Mouse (Mus musculus) left cerebral cortex, postnatal 10 days (tissue): Measurements from ENCODE around the gene Hpse2. TPM values are rescaled to one million over a fixed set of nuclear protein-coding genes. Genes with fewer than 3 reads are reported as not detected.

ENCODE experiments used
- DNase-seq, 2 experiments: peaks; one replicate each; pipeline ENCODE4 v3.0.0; 2021 to 2022; ENCODE audit warnings: low spot score in 2 of 2, mixed read lengths in 1 of 2; ENCODE audit errors: extremely low spot score in 1 of 2
- intact Hi-C: fragments of 180-260 bp; cut with DNase I; formaldehyde crosslinking; loops from one replicate; pipeline ENCODE4 v1.15.1; 2025
- total RNA-seq, 2 experiments: library from RNA; stranded (reverse); gene quantifications; 2 replicates each; pipeline ENCODE4 v1.2.3; 2021

Gene Hpse2
- total RNA-seq, 2 experiments from 2014 or later: 0.45 to 0.71 TPM

GRCm38 (mm10) chr19:42891599-42891998 is 496.6 kb downstream of the Hpse2 start:
- no peak for DNase-seq
- intact Hi-C loops: no loop called here

- no peak for DNase-seq
- intact Hi-C loops: no loop called here
Measured at GRCm38 (mm10) chr19:42877653-42878052, 510.5 kb downstream of the Hpse2 start.

DNA sequence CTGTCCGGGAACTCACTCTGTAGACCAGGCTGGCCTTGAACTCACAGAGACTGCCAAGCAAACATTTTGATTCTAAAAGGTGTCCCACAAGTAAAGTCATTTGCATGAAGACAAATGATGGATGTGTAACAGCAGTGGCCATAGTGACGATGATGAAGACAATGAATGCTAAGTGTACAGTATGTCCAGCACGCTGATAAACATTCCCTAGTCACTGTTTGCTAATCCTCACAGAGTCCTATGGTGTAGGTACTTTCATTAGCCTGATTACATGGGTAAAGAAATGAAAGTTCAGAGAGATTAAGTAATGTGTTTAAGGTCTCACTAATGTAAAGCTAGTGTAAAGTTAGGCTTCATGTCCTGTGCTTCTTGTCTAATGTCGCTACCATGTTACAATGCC is 511.6 kb downstream of the Hpse2 start:
- intact Hi-C loops: no loop called here
- no peak for DNase-seq

DNA sequence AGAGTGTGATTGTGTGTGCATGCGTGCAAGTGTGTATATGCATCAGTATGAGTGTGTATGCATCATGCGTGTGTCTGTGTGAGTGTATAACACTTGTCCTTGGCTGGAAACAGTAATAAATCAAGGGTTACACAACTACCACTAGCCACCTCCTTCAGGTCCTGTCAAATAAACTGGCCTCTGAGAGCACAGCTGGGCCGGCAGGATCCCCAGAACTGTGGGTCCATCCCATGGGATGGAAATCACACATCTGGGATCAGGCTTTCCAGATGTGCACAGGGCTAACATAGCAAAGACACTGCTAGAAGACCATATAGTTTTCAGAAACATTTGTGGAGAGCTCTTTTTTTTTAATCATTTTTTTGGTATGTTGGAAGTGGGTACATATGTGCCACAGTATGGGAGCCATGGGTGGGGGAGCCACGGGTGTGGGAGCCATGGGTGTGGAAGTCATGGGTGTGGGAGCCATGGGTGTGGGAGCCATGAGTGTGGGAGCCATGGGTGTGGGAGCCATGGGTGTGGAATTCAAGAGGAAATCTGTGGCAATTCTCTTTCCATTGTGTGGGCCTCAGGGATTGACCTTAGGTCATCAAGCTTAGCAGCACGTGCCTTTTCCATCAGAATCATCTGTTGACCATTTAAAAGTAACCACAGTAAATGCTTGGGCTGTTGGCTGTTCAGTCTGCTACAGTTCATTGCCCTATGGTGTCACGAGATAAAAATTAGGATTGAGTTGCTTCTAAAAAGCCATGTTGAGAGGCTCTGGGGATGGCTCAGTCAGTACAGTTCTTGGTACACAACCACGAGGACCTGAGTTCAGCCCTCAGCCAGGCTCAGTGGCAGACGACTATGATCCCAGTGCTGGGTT is 518.3 kb downstream of the Hpse2 start:
- intact Hi-C loops: no loop called here
- no peak for DNase-seq

DNA sequence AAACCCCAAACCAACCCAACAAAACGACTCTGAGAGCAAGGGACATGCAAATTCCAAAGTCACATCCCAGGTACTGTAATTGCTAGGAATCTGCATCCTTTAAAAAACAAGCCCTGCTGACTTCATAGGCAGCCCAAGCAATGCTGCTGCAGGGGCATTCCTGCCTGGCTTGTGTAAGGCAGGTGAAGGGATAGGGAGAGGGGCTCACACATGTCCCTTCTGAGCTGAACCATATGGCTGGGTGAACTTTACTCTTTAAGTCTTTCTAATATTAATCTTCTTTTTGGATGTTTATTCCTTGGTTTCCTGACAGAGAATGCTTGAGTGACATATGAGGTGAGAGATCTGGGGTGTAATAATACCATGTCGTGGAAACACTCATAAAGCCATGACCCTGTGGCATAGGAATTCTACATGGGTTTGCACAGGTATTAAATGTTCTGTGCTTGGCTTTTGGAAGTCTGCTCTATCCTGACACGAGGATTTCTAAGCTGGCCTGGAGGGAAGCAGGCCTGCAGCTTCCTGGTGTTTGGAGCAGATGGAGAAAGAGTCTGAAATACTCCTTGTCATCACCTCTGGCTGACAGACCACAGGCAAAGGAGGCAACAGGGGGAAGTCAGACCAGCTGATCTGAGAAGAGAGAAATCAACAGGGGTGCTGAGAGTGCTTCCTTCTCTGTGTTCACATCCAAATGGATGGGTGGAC is 519.0 kb downstream of the Hpse2 start:
- no peak for DNase-seq
- intact Hi-C loops: no loop called here

DNA sequence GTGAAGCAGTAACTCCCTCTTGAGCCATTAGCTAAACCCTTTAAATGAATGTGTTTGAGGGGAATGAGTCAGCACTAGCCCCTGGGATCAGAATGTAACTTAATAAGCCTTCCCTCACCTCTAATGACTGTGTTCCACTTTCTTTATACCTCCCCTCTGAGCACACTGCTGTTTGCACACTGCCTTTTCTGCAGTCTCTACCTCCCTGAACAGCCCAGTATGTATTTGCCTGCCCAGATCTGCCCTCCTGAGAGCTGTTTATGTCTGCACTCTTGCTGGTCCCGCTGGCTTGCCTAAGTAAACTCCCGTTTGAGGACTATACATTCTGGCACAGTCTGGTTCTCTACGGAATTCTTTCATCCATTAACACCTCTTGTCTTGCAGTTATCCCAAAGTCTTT is 525.1 kb downstream of the Hpse2 start:
- no peak for DNase-seq
- intact Hi-C loops: no loop called here

DNA sequence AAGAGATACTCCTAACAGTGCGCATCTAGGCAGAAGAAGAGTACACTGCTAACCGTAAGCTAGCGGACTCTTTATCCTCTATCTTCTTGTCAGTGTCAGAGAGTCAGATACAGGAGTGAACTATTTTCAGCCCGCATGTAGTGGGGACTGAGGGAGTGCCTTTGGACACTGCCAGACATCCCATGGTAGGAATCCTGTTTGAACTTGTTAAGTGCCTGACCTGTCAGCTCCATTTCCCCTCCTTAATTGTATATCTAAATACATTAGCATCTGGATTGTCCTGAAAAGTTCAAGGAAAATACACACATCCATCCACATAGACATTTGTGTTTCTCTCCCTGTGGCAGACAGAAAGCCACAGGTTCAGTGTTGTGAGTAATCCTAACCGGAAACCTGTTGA is 531.1 kb downstream of the Hpse2 start:
- no peak for DNase-seq
- intact Hi-C loops: no loop called here

DNA sequence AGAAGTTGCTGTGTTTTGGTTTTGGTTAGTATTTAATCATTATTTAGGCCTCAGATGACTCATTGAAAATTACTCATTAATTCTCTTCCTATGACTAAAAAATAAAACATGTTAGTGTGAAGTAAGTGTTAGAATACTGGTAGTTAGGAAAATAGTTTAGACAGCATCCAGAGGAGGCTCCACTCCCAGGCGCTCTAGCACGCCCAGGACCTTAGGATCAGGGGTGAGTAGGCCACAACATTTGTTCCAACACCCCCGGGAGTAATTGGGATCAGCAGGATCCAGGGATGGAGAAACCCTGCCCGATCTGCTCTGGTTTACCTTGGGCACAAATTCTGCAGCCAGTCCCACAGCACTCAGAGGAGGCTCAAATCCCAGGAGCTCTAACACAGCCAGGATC is 532.5 kb downstream of the Hpse2 start:
- no peak for DNase-seq
- intact Hi-C loops: no loop called here

GRCm38 (mm10) chr19:42850444-42850843 is 537.7 kb downstream of the Hpse2 start:
- intact Hi-C loops: no loop called here
- no peak for DNase-seq

DNA sequence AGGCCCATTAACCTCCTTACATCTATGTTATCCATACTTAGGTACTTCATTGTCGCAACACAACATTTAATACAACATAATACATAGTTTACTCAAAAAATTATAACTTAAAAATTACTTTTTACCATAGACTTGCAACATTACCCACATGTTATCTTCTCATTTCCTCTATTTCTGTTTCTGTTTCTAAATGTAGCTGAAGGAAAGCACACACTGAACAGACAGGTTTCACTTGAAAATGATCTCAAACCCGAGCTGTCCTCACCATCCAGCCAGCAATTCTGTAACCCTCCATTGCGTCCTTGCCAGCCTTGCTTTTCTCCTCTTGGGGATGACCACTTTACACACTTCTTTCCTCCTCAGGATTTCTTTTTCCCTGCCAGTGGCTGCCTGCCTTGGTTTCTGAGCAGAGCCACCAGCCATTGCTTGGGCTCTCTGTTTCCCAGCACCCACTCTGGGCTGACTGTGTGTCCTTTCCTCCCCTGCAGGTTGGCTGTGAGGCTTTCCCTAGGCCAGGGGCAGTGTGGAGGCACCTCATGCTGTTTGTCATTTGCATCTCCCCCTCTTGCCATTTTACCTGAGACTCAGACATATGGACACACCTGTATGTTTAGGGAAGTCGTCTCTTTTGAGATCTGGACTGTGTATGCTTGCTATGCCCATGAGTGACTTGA is 548.4 kb downstream of the Hpse2 start:
- intact Hi-C loops: no loop called here
- no peak for DNase-seq

- no peak for DNase-seq
- intact Hi-C loops: no loop called here
Measured at GRCm38 (mm10) chr19:42839118-42839517, 549.0 kb downstream of the Hpse2 start.

DNA sequence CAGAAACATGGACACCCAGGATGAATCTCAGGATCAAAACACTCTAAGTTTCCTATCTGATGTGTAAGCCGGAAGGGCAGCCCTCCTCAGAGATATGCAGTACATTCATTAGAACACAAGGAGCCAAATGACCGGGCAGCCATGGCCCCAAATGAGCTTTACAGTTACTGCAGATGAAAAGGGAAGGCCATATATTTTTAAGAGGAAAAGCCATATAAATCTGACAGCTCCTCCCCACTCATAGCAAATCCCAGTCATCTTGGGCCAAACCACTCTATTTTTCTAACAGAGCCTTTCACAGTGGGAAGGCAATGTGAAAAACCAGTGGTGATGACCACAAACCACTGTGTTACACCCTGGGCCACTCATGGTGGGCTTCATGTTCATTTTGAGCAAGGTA is 549.9 kb downstream of the Hpse2 start:
- intact Hi-C loops: no loop called here

DNA sequence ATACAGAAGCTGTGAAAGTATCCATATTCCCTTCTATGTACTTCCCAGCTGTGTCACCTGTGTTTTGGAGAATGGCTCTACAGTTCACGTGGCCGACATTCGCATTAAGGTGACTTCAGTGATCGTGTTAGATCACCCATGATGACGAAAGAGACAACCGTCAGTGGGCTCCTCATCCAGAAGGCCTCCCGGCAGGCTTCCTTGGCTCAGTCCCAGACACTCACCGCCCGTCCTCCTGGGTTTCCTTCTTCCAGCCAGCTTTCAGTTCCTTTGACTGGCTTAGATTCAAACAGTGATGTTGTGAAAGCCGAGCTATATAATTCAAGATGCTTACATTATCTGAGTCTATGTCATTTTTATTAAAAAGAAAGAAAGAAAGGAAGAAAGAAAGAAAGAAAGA is 550.6 kb downstream of the Hpse2 start:
- DNase-seq: peak in 1 of 2 experiments; percentile 32
- intact Hi-C loops: no loop called here

More for the DNA sequence above, 549.9 kb downstream of the Hpse2 start:
- DNase-seq: no peak

GRCm38 (mm10) chr19:42833126-42833525 is 555.0 kb downstream of the Hpse2 start:
- intact Hi-C loops: no loop called here
- DNase-seq: no peak

DNA sequence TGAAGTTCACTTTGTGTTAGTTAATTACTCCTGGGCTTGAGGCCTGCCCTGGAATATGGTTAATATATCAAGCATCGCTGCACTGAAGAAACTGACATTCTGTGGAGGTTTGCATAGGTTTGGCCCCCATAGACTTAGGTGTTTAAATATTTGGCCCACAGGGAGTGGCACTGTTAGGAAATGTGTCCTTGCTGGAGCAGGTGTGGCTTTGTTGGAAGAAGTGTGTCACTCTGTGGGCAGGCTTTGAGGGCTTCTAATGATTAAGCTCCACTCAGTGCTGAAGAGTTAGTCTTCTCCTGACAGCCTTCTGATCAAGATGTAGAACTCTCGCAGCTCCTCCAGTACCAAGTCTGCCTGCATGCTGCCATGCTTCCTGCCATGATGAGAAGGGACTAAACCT is 555.9 kb downstream of the Hpse2 start:
- DNase-seq: no peak
- intact Hi-C loops: no loop called here

- no peak for DNase-seq
- intact Hi-C loops: no loop called here
Measured at GRCm38 (mm10) chr19:42829196-42829595, 559.0 kb downstream of the Hpse2 start.

DNA sequence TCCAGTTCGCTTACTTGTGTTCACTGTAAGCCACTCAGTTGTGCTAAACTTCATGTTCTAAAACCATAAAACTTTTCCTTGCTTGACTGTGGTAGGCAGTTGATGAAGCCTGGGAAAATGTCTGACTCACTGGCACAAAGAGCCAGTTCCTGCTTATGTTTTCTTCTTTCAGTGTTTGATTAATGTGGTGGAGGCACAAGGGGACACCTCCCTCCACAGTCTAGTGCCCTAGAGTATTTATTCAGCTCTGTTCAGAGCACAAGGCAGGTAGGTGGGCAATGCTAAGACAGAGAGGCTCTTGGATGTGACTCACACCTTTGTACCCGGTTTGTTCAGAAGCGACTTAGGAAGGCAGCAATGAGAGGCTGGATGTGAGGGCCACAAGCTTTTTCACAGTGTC is 560.3 kb downstream of the Hpse2 start:
- intact Hi-C loops: no loop called here
- no peak for DNase-seq

DNA sequence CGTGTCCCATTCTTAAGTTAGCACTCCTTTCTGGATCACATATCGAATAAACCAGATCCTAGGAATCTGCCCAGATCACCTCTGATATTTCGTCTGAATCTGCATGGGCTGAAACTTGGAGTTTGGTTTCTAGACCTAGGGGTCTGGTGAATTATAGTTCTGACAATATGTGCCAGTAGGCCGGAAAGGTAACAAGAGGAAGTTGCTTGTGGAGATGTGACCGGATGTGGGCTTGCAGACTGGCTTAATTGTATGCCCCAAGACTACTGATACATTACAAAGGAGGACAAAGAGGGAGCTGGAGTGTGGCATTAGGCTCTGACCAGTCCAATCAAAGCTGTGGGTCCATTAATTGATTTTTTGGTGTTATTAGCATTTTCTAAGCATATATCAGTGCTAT is 568.0 kb downstream of the Hpse2 start:
- intact Hi-C loops: no loop called here
- no peak for DNase-seq

GRCm38 (mm10) chr19:42817761-42818160 is 570.4 kb downstream of the Hpse2 start:
- intact Hi-C loops: no loop called here
- DNase-seq: no peak

DNA sequence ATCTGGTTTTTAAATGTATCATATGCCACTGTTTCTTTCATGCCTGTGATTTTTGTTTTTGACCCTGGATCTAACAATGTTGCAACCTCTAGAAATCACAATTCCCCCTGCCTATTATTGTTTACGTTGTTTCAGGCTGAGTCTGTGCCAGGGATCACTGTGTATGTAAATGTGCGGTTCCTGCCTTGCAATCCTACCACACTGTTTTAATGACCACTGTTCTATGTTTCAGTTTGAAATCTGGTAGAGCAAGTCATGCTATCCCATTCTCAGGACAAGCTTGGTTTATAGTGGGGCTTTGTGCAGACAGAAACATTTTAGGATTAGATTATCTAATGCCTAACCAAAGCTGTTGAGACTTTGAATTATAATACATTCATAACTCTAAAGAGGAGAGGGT is 571.9 kb downstream of the Hpse2 start:
- intact Hi-C loops: no loop called here
- no peak for DNase-seq
